Mouse (Mus musculus) yolk sac, embryonic 10.5 days (tissue): Measurements from ENCODE around the gene Nr1h4.
"Not testable (repeated sequence)": the region's sequence is repeated elsewhere in the genome, so short reads cannot be mapped to it uniquely, and the experiment has no call there.

ENCODE experiments used
- DNase-seq: peaks from one replicate; pipeline ENCODE4 v3.0.0-alpha.2; 2017; ENCODE audit warnings: low spot score

Nr1h4 gene

GRCm38 (mm10) chr10:89532929-89533727, at the start of gene Nr1h4:
TSS of gene Nr1h4 (minus strand) at chr10:89533585.
- peak; percentile 66 for DNase-seq

GRCm38 (mm10) chr10:89578801-89579200, 45.4 kb upstream of the Nr1h4 start:
- DNase-seq: no peak

- no peak for DNase-seq
Observed at GRCm38 (mm10) chr10:89577666-89578065, 44.3 kb upstream of the Nr1h4 start.

GRCm38 (mm10) chr10:89573421-89573820, 40.0 kb upstream of the Nr1h4 start:
- DNase-seq: peak; percentile 17

- DNase-seq: peak; percentile 55
Observed at GRCm38 (mm10) chr10:89572946-89573345, 39.6 kb upstream of the Nr1h4 start.

GRCm38 (mm10) chr10:89567391-89567790, 34.0 kb upstream of the Nr1h4 start:
- DNase-seq: peak; percentile 16

GRCm38 (mm10) chr10:89565301-89566022, 32.1 kb upstream of the Nr1h4 start:
- DNase-seq: peak; percentile 72

- no peak for DNase-seq
Observed at GRCm38 (mm10) chr10:89562113-89562512, 28.7 kb upstream of the Nr1h4 start.

GRCm38 (mm10) chr10:89559351-89559750, 26.0 kb upstream of the Nr1h4 start:
- no peak for DNase-seq

- not testable (repeated sequence) for DNase-seq
Observed at GRCm38 (mm10) chr10:89554885-89555284, 21.5 kb upstream of the Nr1h4 start.

GRCm38 (mm10) chr10:89553855-89554254, 20.5 kb upstream of the Nr1h4 start:
- DNase-seq: not testable (repeated sequence)

GRCm38 (mm10) chr10:89553015-89553414, 19.6 kb upstream of the Nr1h4 start:
- no peak for DNase-seq

GRCm38 (mm10) chr10:89551657-89552056, 18.3 kb upstream of the Nr1h4 start:
- DNase-seq: no peak

GRCm38 (mm10) chr10:89548028-89548427, 14.6 kb upstream of the Nr1h4 start:
- no peak for DNase-seq

GRCm38 (mm10) chr10:89546989-89547388, 13.6 kb upstream of the Nr1h4 start:
- no peak for DNase-seq

- no peak for DNase-seq
Observed at GRCm38 (mm10) chr10:89543867-89544266, 10.5 kb upstream of the Nr1h4 start.

- no peak for DNase-seq
Observed at GRCm38 (mm10) chr10:89542321-89542720, 8.9 kb upstream of the Nr1h4 start.

- DNase-seq: no peak
Observed at GRCm38 (mm10) chr10:89532451-89532850, 934 bp downstream of the Nr1h4 start.

- no peak for DNase-seq
Observed at GRCm38 (mm10) chr10:89531976-89532375, 1.4 kb downstream of the Nr1h4 start.

- DNase-seq: no peak
Observed at GRCm38 (mm10) chr10:89531194-89531634, 2.2 kb downstream of the Nr1h4 start.

GRCm38 (mm10) chr10:89527054-89527453, 6.3 kb downstream of the Nr1h4 start:
- DNase-seq: peak; percentile 35

GRCm38 (mm10) chr10:89525823-89526222, 7.6 kb downstream of the Nr1h4 start:
- DNase-seq: no peak

- DNase-seq: peak; percentile 44
Observed at GRCm38 (mm10) chr10:89522481-89522880, 10.9 kb downstream of the Nr1h4 start.
